Mouse (Mus musculus) midbrain, embryonic 13.5 days (tissue): ENCODE measurements at regions not wholly inside any gene's neighbourhood (a gene's known extent, or its start where the extent isn't known, plus 50 kb on each side); places are given as distances from the start of the nearest gene placed in this dataset.

Experiments used
- ATAC-seq: fragments of 200-750 bp; cut with Nextera tagmentation; 2 replicates; pipeline ENCODE4 v1.8.0; 2017; ENCODE audit warnings: mild to moderate bottlenecking, moderate TSS enrichment, moderate library complexity
- H3K27ac ChIP-seq: fragments of 300-500 bp; sonication (generic); 2 replicates; pipeline ENCODE4 v1.5.1; 2015; ENCODE audit warnings: inconsistent platforms, mild to moderate bottlenecking, moderate library complexity
- H3K27me3 ChIP-seq: fragments of 300-500 bp; sonication (generic); 2 replicates; pipeline ENCODE4 v1.6.1; 2015; ENCODE audit warnings: mild to moderate bottlenecking, inconsistent platforms
- H3K36me3 ChIP-seq: fragments of 300-500 bp; sonication (generic); 2 replicates; pipeline ENCODE4 v1.6.1; 2015; ENCODE audit warnings: mild to moderate bottlenecking, inconsistent platforms
- H3K4me1 ChIP-seq: fragments of 300-500 bp; sonication (generic); replicated peaks from 2 replicates; pipeline ENCODE4 v1.6.1; 2015; ENCODE audit warnings: inconsistent platforms
- H3K4me2 ChIP-seq: fragments of 300-500 bp; sonication (generic); replicated peaks from 2 replicates; pipeline ENCODE4 v1.6.1; 2015; ENCODE audit warnings: moderate library complexity, mild to moderate bottlenecking, inconsistent platforms
- H3K4me3 ChIP-seq: fragments of 300-500 bp; sonication (generic); replicated peaks from 2 replicates; pipeline ENCODE4 v1.5.1; 2015; ENCODE audit warnings: mild to moderate bottlenecking, inconsistent platforms
- H3K9ac ChIP-seq: fragments of 300-500 bp; sonication (generic); replicated peaks from 2 replicates; pipeline ENCODE4 v1.6.1; 2015; ENCODE audit warnings: mild to moderate bottlenecking, inconsistent platforms
- H3K9me3 ChIP-seq: fragments of 300-500 bp; sonication (generic); 2 replicates; pipeline ENCODE4 v1.6.1; 2016; ENCODE audit warnings: mild to moderate bottlenecking, inconsistent platforms
- WGBS: fragments of 180-500 bp; shearing (Covaris S2); methylation state at CpG from one replicate; pipeline ENCODE4 v1.1.7; 2015; 5-methylcytosine and 5-hydroxymethylcytosine counted together

DNA sequence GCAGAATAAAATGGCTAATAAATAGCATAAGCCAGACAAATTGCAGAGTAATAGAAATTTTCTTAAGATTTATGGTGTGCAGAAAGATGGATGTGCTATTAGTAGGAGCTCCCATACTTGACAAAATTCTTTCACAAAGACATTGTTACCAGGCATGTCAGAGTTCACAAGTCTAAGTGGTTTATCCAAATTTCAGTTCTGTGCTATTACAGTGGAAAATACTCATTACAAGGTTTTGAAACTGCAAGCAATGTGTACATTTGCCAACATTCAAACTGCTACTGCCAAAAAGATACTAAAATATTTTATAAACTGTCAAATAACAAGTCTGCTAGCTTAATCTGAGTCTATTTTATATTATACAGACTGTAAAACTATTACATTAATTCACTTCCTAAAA is 1550.2 kb upstream of the Acvr2a start:
- no peak overlapping the region for H3K4me3 ChIP-seq
- H3K27me3 ChIP-seq: no peaks in the 10 kb centered on the region
- H3K9ac ChIP-seq: no peak overlapping the region
- H3K4me2 ChIP-seq: no peak overlapping the region
- no peak overlapping the region for H3K27ac ChIP-seq
- ATAC-seq: no peak
- H3K9me3 ChIP-seq: no peaks in the 10 kb centered on the region
- H3K36me3 ChIP-seq: no peaks in the 10 kb centered on the region
- no peaks in the 10 kb centered on the region for H3K4me1 ChIP-seq

GRCm38 (mm10) chr2:47265901-47266300 is 1548.0 kb upstream of the Acvr2a start:
- H3K9ac ChIP-seq: no peak overlapping the region
- H3K4me1 ChIP-seq: no peaks in the 10 kb centered on the region
- no peak overlapping the region for H3K27ac ChIP-seq
- H3K4me2 ChIP-seq: no peak overlapping the region
- no peaks in the 10 kb centered on the region for H3K9me3 ChIP-seq
- H3K36me3 ChIP-seq: no peaks in the 10 kb centered on the region
- 81% methylated on average over 2 of the region's 2 CpGs for WGBS
- no peak for ATAC-seq
- no peak overlapping the region for H3K4me3 ChIP-seq
- no peaks in the 10 kb centered on the region for H3K27me3 ChIP-seq

DNA sequence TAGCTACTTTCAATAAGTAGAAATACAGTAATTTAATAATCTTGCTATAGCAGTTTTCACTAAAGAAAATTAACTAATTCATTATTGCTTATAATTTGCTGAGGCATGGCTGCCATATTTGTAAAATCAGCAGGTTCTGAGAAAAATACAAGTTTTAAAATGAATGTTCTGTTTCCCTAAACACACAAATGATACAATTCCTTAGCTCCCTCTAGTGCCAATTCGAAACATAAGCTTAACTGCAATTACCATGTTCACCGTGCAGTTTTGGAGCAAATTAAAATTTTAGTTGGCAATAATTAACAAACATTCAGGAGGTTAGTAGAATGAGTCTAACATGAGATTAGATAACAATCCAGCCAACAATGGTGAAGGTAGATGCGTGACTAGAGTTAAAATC is 1518.4 kb upstream of the Acvr2a start:
- Histone ChIP-seq H3K36me3 (no peaks in the 10 kb centered on the region), H3K27ac (no peak overlapping the region), H3K4me1 (no peaks in the 10 kb centered on the region), H3K4me3 (no peak overlapping the region), H3K4me2 (no peak overlapping the region), H3K9me3 (no peaks in the 10 kb centered on the region), H3K9ac (no peak overlapping the region), H3K27me3 (no peaks in the 10 kb centered on the region)
- WGBS: 43% methylated on average over 3 of the region's 3 CpGs
- ATAC-seq: no peak

DNA sequence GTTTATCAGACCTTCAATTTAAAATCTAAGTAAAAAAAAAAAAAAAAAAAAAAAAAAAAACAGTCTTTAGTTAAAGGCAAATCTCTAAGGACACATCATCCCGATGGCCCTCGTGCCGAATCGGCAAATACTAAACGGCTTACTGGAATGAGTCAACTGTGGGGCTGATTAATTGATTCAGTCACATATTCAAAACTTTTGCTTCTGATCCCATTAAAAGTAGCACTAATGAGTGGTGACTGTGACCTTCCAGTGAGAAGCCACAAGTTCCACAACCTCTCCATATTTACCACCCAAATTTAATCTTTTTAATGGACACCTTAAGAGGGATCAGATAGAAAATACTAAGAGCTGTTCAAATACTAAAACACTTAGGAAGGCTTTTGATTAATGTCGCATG is 1511.9 kb upstream of the Acvr2a start:
- Histone ChIP-seq H3K27ac (no peak overlapping the region), H3K9me3 (no peaks in the 10 kb centered on the region), H3K4me3 (no peak overlapping the region), H3K9ac (no peak overlapping the region), H3K4me2 (no peak overlapping the region), H3K36me3 (no peaks in the 10 kb centered on the region), H3K4me1 (no peaks in the 10 kb centered on the region), H3K27me3 (no peaks in the 10 kb centered on the region)
- 81% methylated on average over 6 of the region's 6 CpGs for WGBS
- no peak for ATAC-seq

- Histone ChIP-seq H3K4me2 (no peak overlapping the region), H3K9me3 (no peaks in the 10 kb centered on the region), H3K27me3 (no peaks in the 10 kb centered on the region), H3K36me3 (no peaks in the 10 kb centered on the region), H3K27ac (no peak overlapping the region), H3K4me3 (no peak overlapping the region), H3K9ac (no peak overlapping the region), H3K4me1 (peaks cover 6% of the 10 kb centered on the region)
- no peak for ATAC-seq
- WGBS: 58% methylated on average over 1 of the region's 1 CpGs
These were observed 1483.3 kb upstream of the Acvr2a start for GRCm38 (mm10) chr2:47330574-47330973.

DNA sequence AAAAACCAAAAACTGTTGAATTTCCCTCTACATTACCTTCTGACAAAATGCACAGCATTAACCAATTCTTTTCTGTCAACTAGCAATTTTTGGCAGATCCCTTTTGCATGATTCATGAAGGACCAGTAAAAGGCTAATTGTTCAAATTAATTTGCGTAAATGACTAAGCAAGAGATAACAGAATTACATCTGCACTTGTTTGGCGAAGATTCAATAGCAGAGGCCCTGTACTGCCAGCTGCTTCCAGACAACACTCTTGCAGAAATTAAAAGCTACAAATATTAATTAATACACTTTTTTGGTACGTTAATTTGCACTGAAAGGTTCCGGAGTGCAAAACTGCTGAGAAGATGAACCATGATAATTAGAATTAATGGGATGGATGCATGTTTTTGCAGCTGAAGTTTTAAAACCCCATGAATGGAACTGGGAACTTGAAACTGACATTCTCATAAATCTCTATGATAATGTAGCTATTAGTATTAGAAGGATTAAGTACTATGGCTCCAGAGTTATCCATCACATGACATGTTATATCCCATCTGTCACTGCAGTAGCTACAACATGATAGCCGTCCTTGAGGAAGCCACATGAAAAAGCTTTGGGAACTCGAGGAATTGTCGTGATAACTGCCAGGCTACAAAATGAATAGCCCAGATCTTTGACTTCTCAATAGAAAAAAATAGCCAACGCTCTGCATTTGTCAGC is 1479.3 kb upstream of the Acvr2a start:
- no peak overlapping the region for H3K4me2 ChIP-seq
- no peak overlapping the region for H3K4me3 ChIP-seq
- 44% methylated on average over 8 of the region's 8 CpGs for WGBS
- no peaks in the 10 kb centered on the region for H3K36me3 ChIP-seq
- H3K9ac ChIP-seq: no peak overlapping the region
- H3K9me3 ChIP-seq: no peaks in the 10 kb centered on the region
- peaks cover 6% of the 10 kb centered on the region for H3K4me1 ChIP-seq
- H3K27me3 ChIP-seq: no peaks in the 10 kb centered on the region
- no peak overlapping the region for H3K27ac ChIP-seq
- peak; percentile 50; the same call in 1 of the 2 replicates for ATAC-seq

- Histone ChIP-seq H3K27me3 (no peaks in the 10 kb centered on the region), H3K36me3 (no peaks in the 10 kb centered on the region), H3K9me3 (no peaks in the 10 kb centered on the region), H3K27ac (no peak overlapping the region), H3K4me3 (no peak overlapping the region), H3K4me1 (no peaks in the 10 kb centered on the region), H3K4me2 (no peak overlapping the region), H3K9ac (no peak overlapping the region)
- WGBS: 83% methylated on average over 1 of the region's 1 CpGs
- ATAC-seq: no peak
These were observed 1450.4 kb upstream of the Acvr2a start for GRCm38 (mm10) chr2:47363476-47363875.

DNA sequence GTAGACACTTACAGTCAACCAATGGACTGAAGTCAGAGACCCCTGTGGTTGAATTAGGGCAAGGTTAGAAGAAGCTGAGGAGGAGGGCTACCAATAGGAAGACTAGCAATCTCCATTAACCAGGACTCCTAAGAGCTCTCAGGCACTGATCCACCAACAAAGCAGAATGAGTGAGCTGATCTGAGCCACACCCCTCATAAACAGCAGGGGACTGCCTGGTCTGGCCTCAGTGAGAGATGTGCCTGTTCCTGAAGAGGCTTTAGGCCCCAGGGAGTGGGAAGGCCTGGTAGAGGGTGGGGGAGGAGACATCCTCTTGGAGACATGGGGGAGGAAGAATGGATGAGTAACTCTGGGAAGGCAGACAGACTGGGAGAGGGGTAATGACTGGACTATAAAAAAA is 1445.6 kb upstream of the Acvr2a start:
- no peaks in the 10 kb centered on the region for H3K27me3 ChIP-seq
- ATAC-seq: no peak
- no peak overlapping the region for H3K4me2 ChIP-seq
- H3K9ac ChIP-seq: no peak overlapping the region
- H3K4me3 ChIP-seq: no peak overlapping the region
- no peaks in the 10 kb centered on the region for H3K9me3 ChIP-seq
- no peaks in the 10 kb centered on the region for H3K36me3 ChIP-seq
- no peaks in the 10 kb centered on the region for H3K4me1 ChIP-seq
- H3K27ac ChIP-seq: no peak overlapping the region
